Mouse (Mus musculus) spleen, adult 2 months (tissue): ENCODE results near the gene Smpdl3b.

ENCODE experiments used
- CTCF ChIP-seq: fragments of 200-500 bp; IDR thresholded peaks from 2 replicates; pipeline ENCODE4 v1.5.1; 2011; ENCODE audit warnings: mild to moderate bottlenecking, inconsistent platforms; ENCODE audit not compliant: insufficient read depth, insufficient read length, insufficient replicate concordance; ENCODE audit errors: extremely low read depth
- POLR2A ChIP-seq: fragments of 200-500 bp; IDR thresholded peaks from 2 replicates; pipeline ENCODE4 v1.6.1; 2011; ENCODE audit warnings: low read depth, low read length, inconsistent platforms

GRCm38 (mm10) chr4:132706885-132707284 is 50.2 kb downstream of the Smpdl3b start:
- no peak for TF ChIP-seq CTCF
- TF ChIP-seq POLR2A, result no peak
